Mouse (Mus musculus) neural tube, embryonic 15.5 days (tissue): Measurements from ENCODE around the gene Cdca7l. TPM values are rescaled to one million over a fixed set of nuclear protein-coding genes. Genes with fewer than 3 reads are reported as not detected.
"Not testable (repeated sequence)": the region's sequence is repeated elsewhere in the genome, so short reads cannot be mapped to it uniquely, and the experiment has no call there.

Experiments used
- ATAC-seq: fragments of 200-750 bp; cut with Nextera tagmentation; 2 replicates; pipeline ENCODE4 v1.8.0; 2017; ENCODE audit warnings: mild to moderate bottlenecking, moderate TSS enrichment, moderate library complexity; ENCODE audit not compliant: low FRiP score
- H3K27ac ChIP-seq: fragments of 300-500 bp; sonication (generic); replicated peaks from 2 replicates; pipeline ENCODE4 v1.5.1; 2015; ENCODE audit warnings: mild to moderate bottlenecking, inconsistent platforms
- H3K27me3 ChIP-seq: fragments of 300-500 bp; sonication (generic); replicated peaks from 2 replicates; pipeline ENCODE4 v1.6.1; 2015; ENCODE audit warnings: inconsistent platforms
- H3K36me3 ChIP-seq: fragments of 300-500 bp; sonication (generic); 2 replicates; pipeline ENCODE4 v1.6.1; 2015; ENCODE audit warnings: inconsistent platforms
- H3K4me1 ChIP-seq: fragments of 300-500 bp; sonication (generic); 2 replicates; pipeline ENCODE4 v1.6.1; 2015; ENCODE audit warnings: inconsistent platforms
- H3K4me2 ChIP-seq: fragments of 300-500 bp; sonication (generic); 2 replicates; pipeline ENCODE4 v1.6.1; 2015; ENCODE audit warnings: inconsistent platforms, mild to moderate bottlenecking, moderate library complexity
- H3K4me3 ChIP-seq: fragments of 300-500 bp; sonication (generic); replicated peaks from 2 replicates; pipeline ENCODE4 v1.5.1; 2015; ENCODE audit warnings: mild to moderate bottlenecking, inconsistent platforms
- H3K9ac ChIP-seq: fragments of 300-500 bp; sonication (generic); replicated peaks from 2 replicates; pipeline ENCODE4 v1.6.1; 2015; ENCODE audit warnings: mild to moderate bottlenecking, inconsistent platforms
- H3K9me3 ChIP-seq: fragments of 300-500 bp; sonication (generic); replicated peaks from 2 replicates; pipeline ENCODE4 v1.6.1; 2016; ENCODE audit warnings: inconsistent platforms
- WGBS: fragments of 180-500 bp; shearing (Covaris S2); methylation state at CpG from one replicate; pipeline ENCODE4 v1.1.7; 2015; ENCODE audit warnings: mixed read lengths; 5-methylcytosine and 5-hydroxymethylcytosine counted together
- polyA plus RNA-seq: library from polyadenylated mRNA; unstranded; fragments of >200 nt; fragmentation: Nextera tagmentation; extraction: Ambion mirVana; gene quantifications from 2 replicates; pipeline ENCODE4 v1.2.1, GENCODE M21; 2015

The Cdca7l gene
- polyA plus RNA-seq = 4.3 and 12.7 TPM in 2 replicates

DNA sequence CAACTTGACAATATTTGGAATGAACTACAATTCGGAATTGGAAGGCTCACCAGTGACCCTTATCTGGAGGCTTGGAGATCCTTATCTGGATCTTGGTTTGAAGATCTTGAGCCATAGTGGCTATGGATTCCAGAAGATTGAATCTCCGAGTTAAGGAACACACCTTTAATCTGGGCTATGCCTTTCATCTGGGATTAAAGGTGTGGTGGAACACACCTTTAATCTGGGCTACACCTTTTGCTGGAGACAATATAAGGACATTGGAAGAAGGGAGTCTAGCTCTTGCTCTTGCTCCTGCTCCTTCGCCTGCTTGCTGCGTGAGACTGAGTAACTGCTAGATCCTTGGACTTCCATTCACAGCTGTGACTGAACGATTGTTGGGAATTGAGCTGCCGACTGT, at the start of gene Cdca7l:
Gene Cdca7l (plus strand): TSS at position 301 of the 400 bp plus-strand sequence.
- H3K36me3 ChIP-seq, H3K27ac ChIP-seq, H3K4me3 ChIP-seq, ATAC-seq, H3K9me3 ChIP-seq, H3K27me3 ChIP-seq, H3K9ac ChIP-seq, H3K4me2 ChIP-seq: not testable (repeated sequence)
- 83% methylated on average over 1 of the region's 6 CpGs for WGBS
- peaks cover 33% of the 10 kb centered on the region for H3K4me1 ChIP-seq

DNA sequence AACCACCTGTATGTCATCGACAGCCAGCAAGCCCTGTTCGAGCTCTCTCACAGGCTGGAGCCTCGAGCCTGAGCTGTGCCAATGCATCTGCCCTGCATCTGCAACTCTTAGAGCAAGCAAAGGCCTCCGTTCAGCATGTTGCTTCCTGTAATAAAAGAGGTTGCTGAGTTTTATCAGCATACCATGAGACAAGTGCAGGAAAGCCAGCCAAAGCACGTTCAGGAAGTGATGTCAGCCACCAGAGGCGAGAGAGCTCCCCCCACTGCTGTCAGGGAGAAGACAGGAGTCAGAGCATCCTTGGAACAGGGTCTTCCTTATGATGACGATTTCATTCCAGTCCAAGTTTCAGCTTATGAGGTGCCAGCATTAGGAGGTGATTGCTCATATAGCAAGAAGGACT, 48.1 kb upstream of the Cdca7l start:
- no peak for ATAC-seq
- H3K4me2 ChIP-seq = no peak overlapping the region
- no peak overlapping the region for H3K27ac ChIP-seq
- no peaks in the 10 kb centered on the region for H3K27me3 ChIP-seq
- peaks cover 30% of the 10 kb centered on the region for H3K36me3 ChIP-seq
- peaks cover 19% of the 10 kb centered on the region for H3K4me1 ChIP-seq
- 65% methylated on average over 7 of the region's 7 CpGs for WGBS
- H3K9me3 ChIP-seq = no peaks in the 10 kb centered on the region
- no peak overlapping the region for H3K4me3 ChIP-seq
- no peak overlapping the region for H3K9ac ChIP-seq

DNA sequence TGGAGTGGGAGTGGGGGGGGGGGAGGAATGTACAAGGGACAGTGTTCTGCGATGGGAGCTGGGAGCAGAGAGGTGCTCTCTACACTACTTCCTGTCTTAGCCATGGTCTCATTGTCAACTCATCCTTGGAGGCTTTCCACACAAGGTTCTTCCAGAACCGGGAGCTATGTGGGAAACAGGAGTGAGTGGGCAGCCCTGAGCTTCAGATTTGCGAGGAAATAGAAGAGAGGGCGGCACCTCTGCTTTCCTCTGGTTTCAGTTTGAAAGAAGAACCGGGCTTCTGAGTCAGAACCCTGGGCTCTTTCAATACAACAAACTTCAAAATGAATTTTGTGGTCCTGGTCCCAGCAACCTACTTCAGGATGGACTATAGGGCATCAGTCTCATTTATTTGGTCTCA, 43.7 kb upstream of the Cdca7l start:
- no peak overlapping the region for H3K4me2 ChIP-seq
- no peak for ATAC-seq
- no peak overlapping the region for H3K4me3 ChIP-seq
- H3K27ac ChIP-seq = no peak overlapping the region
- H3K27me3 ChIP-seq = no peaks in the 10 kb centered on the region
- peaks cover 10% of the 10 kb centered on the region for H3K4me1 ChIP-seq
- H3K9me3 ChIP-seq = no peaks in the 10 kb centered on the region
- peaks cover 21% of the 10 kb centered on the region for H3K36me3 ChIP-seq
- 92% methylated on average over 5 of the region's 5 CpGs for WGBS
- H3K9ac ChIP-seq = no peak overlapping the region

DNA sequence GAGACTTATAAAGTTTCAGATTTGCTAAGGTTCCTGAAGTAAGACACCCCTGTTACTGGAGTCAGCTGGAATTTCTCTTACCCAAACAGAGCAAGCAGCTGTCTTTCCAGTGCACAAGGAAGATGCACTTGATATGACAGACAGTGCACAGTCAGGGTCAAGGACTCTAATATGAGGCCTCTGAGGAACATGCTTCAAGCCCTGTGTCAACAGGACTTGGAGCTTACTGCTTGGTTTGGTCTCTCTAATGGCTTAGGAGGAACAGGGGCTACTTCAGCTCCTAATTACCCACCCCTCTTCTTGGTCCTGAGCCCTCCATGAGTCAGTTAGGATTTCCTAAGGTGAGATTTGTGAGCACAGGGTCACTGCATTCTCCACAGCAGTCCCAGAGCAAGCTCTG, 43.2 kb upstream of the Cdca7l start:
- Histone ChIP-seq H3K27me3 (no peaks in the 10 kb centered on the region), H3K4me3 (no peak overlapping the region), H3K9me3 (no peaks in the 10 kb centered on the region), H3K4me2 (no peak overlapping the region), H3K9ac (no peak overlapping the region), H3K27ac (no peak overlapping the region), H3K4me1 (peaks cover 10% of the 10 kb centered on the region), H3K36me3 (peaks cover 21% of the 10 kb centered on the region)
- no peak for ATAC-seq

DNA sequence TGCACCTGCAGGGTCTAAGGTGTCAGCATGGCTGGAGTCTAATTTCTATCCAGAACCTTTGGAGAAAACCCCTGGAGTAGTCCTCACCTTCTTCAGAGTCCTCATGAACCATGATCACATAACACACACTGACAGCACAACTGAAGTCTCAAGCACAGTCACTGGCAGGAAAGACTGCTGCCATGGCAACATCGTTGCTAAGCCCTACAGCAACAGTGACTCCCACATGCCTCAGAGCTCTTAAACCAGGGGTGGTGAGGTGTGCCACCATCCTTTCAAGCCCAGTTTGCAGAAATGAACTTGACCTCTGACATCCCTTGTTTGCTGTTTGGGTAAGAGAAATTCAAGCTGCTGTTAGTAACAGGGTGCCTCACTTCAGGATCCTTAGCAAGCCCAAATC, 42.4 kb upstream of the Cdca7l start:
- 40% methylated on average over 1 of the region's 1 CpGs for WGBS
- peak; percentile 72 for ATAC-seq
- H3K27ac ChIP-seq = no peak overlapping the region

DNA sequence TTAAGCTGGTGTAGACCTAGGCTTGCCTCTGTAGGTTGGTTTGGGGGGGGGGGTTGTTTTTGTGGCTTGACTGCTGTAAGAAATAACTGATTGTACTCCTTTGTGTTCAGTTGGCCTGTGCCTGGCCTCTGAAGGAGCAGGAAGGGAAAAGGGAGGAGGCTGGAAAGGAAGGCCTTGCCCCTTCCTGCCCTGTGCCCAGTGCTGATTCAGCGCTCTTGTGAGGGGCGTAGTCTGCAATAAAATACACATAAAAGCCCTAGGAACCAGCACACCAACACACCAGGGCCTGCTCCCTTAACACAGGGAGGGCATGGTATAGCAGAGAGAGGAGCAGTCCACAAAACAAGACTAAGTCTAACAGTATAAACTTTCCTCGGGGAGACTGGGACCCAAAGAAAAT, 40.8 kb upstream of the Cdca7l start:
- H3K27ac ChIP-seq = no peak overlapping the region
- no peak overlapping the region for H3K4me3 ChIP-seq
- no peak for ATAC-seq
- H3K9ac ChIP-seq = no peak overlapping the region
- 0 out of 2 replicates have a peak, but pooled peaks cover 2% of the 10 kb centered on the region for H3K36me3 ChIP-seq
- peaks cover 10% of the 10 kb centered on the region for H3K4me1 ChIP-seq
- no peak overlapping the region for H3K4me2 ChIP-seq
- no peaks in the 10 kb centered on the region for H3K9me3 ChIP-seq
- 52% methylated on average over 3 of the region's 3 CpGs for WGBS
- H3K27me3 ChIP-seq = no peaks in the 10 kb centered on the region

More for the DNA sequence above, 42.4 kb upstream of the Cdca7l start:
- 0 out of 2 replicates have a peak, but pooled peaks cover 13% of the 10 kb centered on the region for H3K36me3 ChIP-seq
- no peak overlapping the region for H3K9ac ChIP-seq
- H3K4me2 ChIP-seq = no peak overlapping the region
- H3K4me3 ChIP-seq = no peak overlapping the region
- H3K4me1 ChIP-seq = peaks cover 10% of the 10 kb centered on the region
- no peaks in the 10 kb centered on the region for H3K27me3 ChIP-seq
- H3K9me3 ChIP-seq = no peaks in the 10 kb centered on the region

DNA sequence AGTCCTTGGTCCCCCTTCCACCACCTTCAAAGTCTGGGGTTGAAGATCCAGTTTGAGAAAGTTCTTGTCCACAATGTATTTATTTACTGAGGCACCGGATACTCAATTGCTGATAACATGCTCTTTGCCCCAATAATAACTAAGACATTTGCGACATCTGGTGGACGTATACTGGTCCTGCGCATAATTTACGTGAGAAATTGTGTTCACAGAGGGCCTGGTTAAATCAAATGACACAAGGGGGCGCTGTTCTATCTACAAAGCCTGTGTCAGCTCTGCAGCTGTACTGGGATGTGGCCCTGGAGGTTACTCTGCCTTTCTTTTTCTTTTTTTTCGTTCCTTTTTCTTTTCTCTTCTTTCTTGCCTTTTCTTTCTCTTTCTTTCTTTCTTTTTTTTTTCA, 39.2 kb upstream of the Cdca7l start:
- Histone ChIP-seq H3K4me3 (no peak overlapping the region), H3K4me2 (no peak overlapping the region), H3K27ac (no peak overlapping the region), H3K9ac (no peak overlapping the region), H3K4me1 (peaks cover 10% of the 10 kb centered on the region), H3K9me3 (no peaks in the 10 kb centered on the region), H3K27me3 (no peaks in the 10 kb centered on the region), H3K36me3 (no peaks in the 10 kb centered on the region)
- WGBS = 9% methylated on average over 7 of the region's 7 CpGs
- peak; percentile 48 for ATAC-seq

DNA sequence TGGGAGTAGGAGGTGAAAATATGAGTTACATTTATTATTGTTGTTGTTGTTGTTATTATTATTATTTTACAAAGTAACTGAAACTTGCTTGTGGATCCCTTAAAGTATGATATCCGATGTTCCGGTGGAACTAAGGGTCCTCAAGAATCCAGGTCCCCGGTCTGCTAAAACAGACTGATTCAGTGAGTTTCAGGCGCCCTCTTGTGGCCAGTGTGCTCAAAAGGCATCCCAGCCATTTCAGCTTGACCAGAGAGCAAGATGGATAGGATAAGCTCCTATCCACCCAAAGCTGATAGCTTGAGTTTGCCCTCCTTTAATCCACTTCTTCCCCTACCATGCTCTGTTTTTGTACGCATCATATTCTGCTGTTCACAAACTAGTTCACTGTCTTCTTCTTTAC, 35.0 kb upstream of the Cdca7l start:
- H3K36me3 ChIP-seq = no peaks in the 10 kb centered on the region
- peak; percentile 36; the same call in 1 of the 2 replicates for ATAC-seq
- H3K9me3 ChIP-seq = no peaks in the 10 kb centered on the region
- H3K4me2 ChIP-seq = no peak overlapping the region
- no peaks in the 10 kb centered on the region for H3K4me1 ChIP-seq
- WGBS = 10% methylated on average over 5 of the region's 5 CpGs
- H3K27me3 ChIP-seq = peaks cover 11% of the 10 kb centered on the region; the same call in 1 of the 2 replicates
- H3K27ac ChIP-seq = no peak overlapping the region
- no peak overlapping the region for H3K4me3 ChIP-seq
- no peak overlapping the region for H3K9ac ChIP-seq

DNA sequence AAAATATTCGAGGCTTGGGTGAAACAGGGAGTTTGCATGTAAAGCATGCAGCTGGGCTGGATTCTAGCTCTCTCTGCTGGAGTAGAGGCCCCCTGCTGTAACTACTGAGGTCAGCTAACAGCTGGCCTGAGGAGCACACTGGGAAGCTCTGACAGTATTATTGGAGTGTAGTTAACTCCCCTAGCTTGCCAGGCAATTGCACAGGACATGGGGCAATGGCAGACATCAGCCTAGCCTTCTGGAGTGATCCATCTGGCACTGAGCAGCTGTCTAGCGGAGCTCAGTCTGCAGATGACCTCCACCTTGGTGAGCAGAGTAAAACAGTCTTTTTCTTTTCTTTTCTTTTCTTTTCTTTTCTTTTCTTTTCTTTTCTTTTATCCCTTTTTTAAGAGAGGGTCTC, 33.9 kb upstream of the Cdca7l start:
- no peak overlapping the region for H3K4me3 ChIP-seq
- H3K27ac ChIP-seq = no peak overlapping the region
- 29% methylated on average over 2 of the region's 2 CpGs for WGBS
- no peaks in the 10 kb centered on the region for H3K4me1 ChIP-seq
- H3K9ac ChIP-seq = no peak overlapping the region
- peaks cover 11% of the 10 kb centered on the region; the same call in 1 of the 2 replicates for H3K27me3 ChIP-seq
- H3K4me2 ChIP-seq = no peak overlapping the region
- no peaks in the 10 kb centered on the region for H3K9me3 ChIP-seq
- no peaks in the 10 kb centered on the region for H3K36me3 ChIP-seq
- ATAC-seq = no peak

DNA sequence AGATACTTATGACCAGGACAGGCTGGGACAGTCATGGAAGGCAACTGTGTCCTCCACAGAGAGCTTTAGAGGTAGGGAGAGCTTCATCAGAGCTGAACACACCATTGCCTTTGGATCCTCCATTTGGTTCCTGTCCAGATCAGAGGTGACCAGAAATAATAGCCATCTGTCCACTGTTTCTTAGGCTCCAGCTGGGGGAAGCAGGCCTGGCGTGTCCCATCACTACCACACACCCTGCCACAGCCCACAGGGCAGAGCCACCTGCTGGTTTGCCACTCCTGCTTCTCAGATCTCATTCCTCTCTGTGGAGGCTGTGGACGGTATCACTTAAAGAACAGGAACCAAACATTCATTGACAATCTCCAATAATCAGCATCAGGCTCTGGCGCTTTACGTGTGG, 32.9 kb upstream of the Cdca7l start:
- H3K9ac ChIP-seq = no peak overlapping the region
- H3K36me3 ChIP-seq = no peaks in the 10 kb centered on the region
- H3K9me3 ChIP-seq = no peaks in the 10 kb centered on the region
- no peak overlapping the region for H3K27ac ChIP-seq
- no peaks in the 10 kb centered on the region for H3K4me1 ChIP-seq
- 87% methylated on average over 4 of the region's 4 CpGs for WGBS
- peaks cover 11% of the 10 kb centered on the region; the same call in 1 of the 2 replicates for H3K27me3 ChIP-seq
- no peak for ATAC-seq
- H3K4me2 ChIP-seq = no peak overlapping the region
- no peak overlapping the region for H3K4me3 ChIP-seq

DNA sequence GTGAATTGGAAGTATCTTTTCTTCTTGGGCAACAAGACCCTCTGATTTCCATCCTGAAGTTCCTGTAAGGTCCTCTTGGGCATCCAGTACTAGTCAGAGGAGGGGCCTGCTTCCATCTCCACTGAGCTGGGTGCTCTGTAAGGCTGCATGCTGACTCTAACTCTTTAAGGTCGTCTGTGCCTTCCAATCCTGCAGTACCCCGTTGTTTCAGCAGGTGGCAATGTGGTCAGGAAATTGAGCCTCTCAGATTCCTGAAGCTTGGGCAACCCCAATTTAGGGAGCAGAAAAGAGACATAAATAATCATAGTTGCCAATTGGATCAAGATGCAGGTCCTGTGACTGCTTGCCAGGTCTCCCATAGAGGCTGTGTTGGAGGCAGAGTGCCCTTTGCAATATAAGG, 31.5 kb upstream of the Cdca7l start:
- Histone ChIP-seq H3K27me3 (peaks cover 11% of the 10 kb centered on the region; the same call in 1 of the 2 replicates), H3K9me3 (no peaks in the 10 kb centered on the region), H3K36me3 (no peaks in the 10 kb centered on the region)

DNA sequence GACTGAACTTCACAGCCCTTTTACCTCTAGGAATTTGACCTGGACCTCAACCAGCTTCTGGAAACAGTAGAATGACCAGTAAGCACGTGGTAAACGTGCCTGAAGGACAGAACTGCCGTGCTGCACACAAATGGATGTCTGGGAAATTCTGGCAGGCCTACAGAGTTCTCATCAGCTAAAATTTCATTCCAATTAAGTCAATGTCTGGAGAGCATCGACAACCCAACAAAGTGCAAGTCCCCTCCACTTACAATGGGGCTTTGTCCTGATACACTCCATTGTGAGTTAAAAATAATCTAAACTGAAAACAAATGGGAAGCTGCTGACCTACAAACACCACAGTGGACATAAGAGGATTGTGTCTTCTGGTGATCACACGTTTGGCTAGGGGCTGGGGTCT, 27.2 kb upstream of the Cdca7l start:
- WGBS = 71% methylated on average over 5 of the region's 5 CpGs
- Histone ChIP-seq H3K36me3 (no peaks in the 10 kb centered on the region), H3K4me1 (no peaks in the 10 kb centered on the region), H3K27me3 (0 out of 2 replicates have a peak, but pooled peaks cover 3% of the 10 kb centered on the region), H3K4me3 (no peak overlapping the region), H3K4me2 (no peak overlapping the region), H3K9me3 (no peaks in the 10 kb centered on the region), H3K27ac (no peak overlapping the region), H3K9ac (no peak overlapping the region)
- ATAC-seq = no peak

More for the DNA sequence above, 31.5 kb upstream of the Cdca7l start:
- H3K4me1 ChIP-seq = no peaks in the 10 kb centered on the region
- no peak overlapping the region for H3K4me2 ChIP-seq
- no peak overlapping the region for H3K4me3 ChIP-seq
- H3K9ac ChIP-seq = no peak overlapping the region
- H3K27ac ChIP-seq = no peak overlapping the region
- ATAC-seq = no peak; the same call in 1 of the 2 replicates
- WGBS = 2% methylated on average over 2 of the region's 2 CpGs

DNA sequence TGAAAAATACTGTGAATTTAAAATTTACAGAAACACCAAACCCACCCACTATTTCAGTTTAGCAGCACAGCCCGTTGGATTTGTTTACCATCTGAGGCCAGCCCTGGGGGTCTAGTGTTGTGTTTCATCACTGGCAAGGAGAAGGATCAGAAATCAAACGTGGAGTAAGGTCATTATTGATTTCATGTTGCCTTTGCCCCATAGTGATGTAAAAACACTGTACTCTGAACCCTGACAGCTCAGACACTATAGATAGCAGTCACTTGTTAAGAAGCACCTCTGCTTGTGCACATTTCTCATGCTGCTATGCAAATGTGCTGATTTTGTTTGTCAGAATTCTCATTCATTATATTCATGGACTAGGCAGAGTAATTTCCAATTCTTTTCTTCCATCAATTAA, 22.7 kb upstream of the Cdca7l start:
- H3K9ac ChIP-seq = no peak overlapping the region
- no peak overlapping the region for H3K4me2 ChIP-seq
- no peak overlapping the region for H3K27ac ChIP-seq
- no peaks in the 10 kb centered on the region for H3K27me3 ChIP-seq
- no peaks in the 10 kb centered on the region for H3K9me3 ChIP-seq
- H3K36me3 ChIP-seq = no peaks in the 10 kb centered on the region
- WGBS = 34% methylated on average over 2 of the region's 2 CpGs
- ATAC-seq = no peak
- H3K4me3 ChIP-seq = no peak overlapping the region
- H3K4me1 ChIP-seq = 0 out of 2 replicates have a peak, but pooled peaks cover 3% of the 10 kb centered on the region
